Mouse (Mus musculus): Measurements from ENCODE around the gene Slc35e1. TPM values are rescaled to one million over a fixed set of nuclear protein-coding genes. Genes with fewer than 3 reads are reported as not detected.

The Slc35e1 gene
- total RNA-seq, 2 experiments from 2014 or later = 52.8 to 53.4 TPM

Small RNAs within 50 kb of the gene (microRNA-seq; reads per million reads assigned to microRNA genes)
- 0 reads per million in 2 experiments for gene Gm28019
- gene Mir7068 = 2.4 to 2.7 reads per million in 2 experiments

Other genes with a start within 250 kb of the Slc35e1 start
- gene Gm10282, start 187.4 kb downstream of the Slc35e1 start, total RNA-seq (2021) = 1 to 10 TPM; 6.1 to 7.0 TPM
- gene Klf2, start 173.6 kb downstream of the Slc35e1 start, total RNA-seq (2021) = 10 to 100 TPM; 13.6 to 18.2 TPM
- gene Eps15l1, start 71.2 kb downstream of the Slc35e1 start, total RNA-seq (2021) = 10 to 100 TPM; 59.9 to 72.1 TPM
- gene Calr3, start 48.7 kb downstream of the Slc35e1 start, total RNA-seq (2021) = 1 to 10 TPM in 1 of 2 experiments, under 1 TPM in 1; 0.96 to 1.4 TPM
- 10 to 100 TPM; 10.9 to 13.5 TPM for gene 1700030K09Rik, start 48.7 kb downstream of the Slc35e1 start, total RNA-seq (2021)
- gene Cherp, start 17.4 kb downstream of the Slc35e1 start, total RNA-seq (2021) = 10 to 100 TPM; 66.5 to 68.6 TPM
- 10 to 100 TPM in 1 of 2 experiments, 1 to 10 TPM in 1; 9.5 to 10.4 TPM for gene Med26, start 55.7 kb upstream of the Slc35e1 start, total RNA-seq (2021)
- gene Smim7, start 78.5 kb upstream of the Slc35e1 start, total RNA-seq (2021) = 100 to 1,000 TPM; 121 to 124 TPM
- 100 to 1,000 TPM; 124 to 142 TPM for gene Tmem38a, start 79.4 kb upstream of the Slc35e1 start, total RNA-seq (2021)
- 10 to 100 TPM; 43.7 to 49.4 TPM for gene Nwd1, start 154.1 kb upstream of the Slc35e1 start, total RNA-seq (2021)
- 100 to 1,000 TPM; 139 to 142 TPM for gene Sin3b, start 230.7 kb upstream of the Slc35e1 start, total RNA-seq (2021)